Mouse (Mus musculus) thymus, postnatal 0 days (tissue): Measurements from ENCODE around the gene Igsf21. TPM values are rescaled to one million over a fixed set of nuclear protein-coding genes. Genes with fewer than 3 reads are reported as not detected.

Source experiments
- DNase-seq: peaks from one replicate; pipeline ENCODE4 v3.0.0-alpha.2; 2015; ENCODE audit warnings: low spot score
- polyA plus RNA-seq: library from polyadenylated mRNA; unstranded; fragments of >200 nt; fragmentation: Nextera tagmentation; extraction: Ambion mirVana; gene quantifications from 2 replicates; pipeline ENCODE4 v1.2.1, GENCODE M21; 2015

Gene Igsf21
- 0.39 and 0.50 TPM in 2 replicates for polyA plus RNA-seq

GRCm38 (mm10) chr4:140246180-140247005 lies at the start of gene Igsf21:
Gene Igsf21, minus strand, starts transcription at chr4:140246784.
- no peak for DNase-seq

GRCm38 (mm10) chr4:140285726-140286316 lies 39.2 kb upstream of the Igsf21 start:
- no peak for DNase-seq

- DNase-seq, result peak; percentile 3
Measured at GRCm38 (mm10) chr4:140283398-140283797, 36.8 kb upstream of the Igsf21 start.

- DNase-seq, result no peak
Measured at GRCm38 (mm10) chr4:140278269-140278668, 31.7 kb upstream of the Igsf21 start.

- no peak for DNase-seq
Measured at GRCm38 (mm10) chr4:140271913-140272312, 25.3 kb upstream of the Igsf21 start.

- no peak for DNase-seq
Measured at GRCm38 (mm10) chr4:140270451-140270850, 23.9 kb upstream of the Igsf21 start.

GRCm38 (mm10) chr4:140269184-140269840 lies 22.7 kb upstream of the Igsf21 start:
- DNase-seq, result no peak

- DNase-seq, result no peak
Measured at GRCm38 (mm10) chr4:140267835-140268234, 21.3 kb upstream of the Igsf21 start.

GRCm38 (mm10) chr4:140267086-140267485 lies 20.5 kb upstream of the Igsf21 start:
- DNase-seq, result no peak

GRCm38 (mm10) chr4:140258968-140259367 lies 12.4 kb upstream of the Igsf21 start:
- no peak for DNase-seq

- no peak for DNase-seq
Measured at GRCm38 (mm10) chr4:140252369-140252768, 5.8 kb upstream of the Igsf21 start.

GRCm38 (mm10) chr4:140249011-140249744 lies 2.6 kb upstream of the Igsf21 start:
- no peak for DNase-seq

GRCm38 (mm10) chr4:140248396-140248795 lies 1.8 kb upstream of the Igsf21 start:
- DNase-seq, result no peak

GRCm38 (mm10) chr4:140247006-140248003 lies 721 bp upstream of the Igsf21 start:
- DNase-seq, result no peak

- DNase-seq, result no peak
Measured at GRCm38 (mm10) chr4:140245286-140246179, 1.1 kb downstream of the Igsf21 start.

GRCm38 (mm10) chr4:140244835-140245234 lies 1.7 kb downstream of the Igsf21 start:
- DNase-seq, result no peak

GRCm38 (mm10) chr4:140244161-140244813 lies 2.3 kb downstream of the Igsf21 start:
- DNase-seq, result no peak

- no peak for DNase-seq
Measured at GRCm38 (mm10) chr4:140243231-140243630, 3.4 kb downstream of the Igsf21 start.

- no peak for DNase-seq
Measured at GRCm38 (mm10) chr4:140242291-140242690, 4.3 kb downstream of the Igsf21 start.
